Mouse (Mus musculus) layer of hippocampus, adult 9-11 months (tissue): ENCODE measurements around the gene S100a13.

Experiments used
- DNase-seq: peaks from one replicate; pipeline ENCODE4 v3.0.0; 2022

Gene S100a13

DNA sequence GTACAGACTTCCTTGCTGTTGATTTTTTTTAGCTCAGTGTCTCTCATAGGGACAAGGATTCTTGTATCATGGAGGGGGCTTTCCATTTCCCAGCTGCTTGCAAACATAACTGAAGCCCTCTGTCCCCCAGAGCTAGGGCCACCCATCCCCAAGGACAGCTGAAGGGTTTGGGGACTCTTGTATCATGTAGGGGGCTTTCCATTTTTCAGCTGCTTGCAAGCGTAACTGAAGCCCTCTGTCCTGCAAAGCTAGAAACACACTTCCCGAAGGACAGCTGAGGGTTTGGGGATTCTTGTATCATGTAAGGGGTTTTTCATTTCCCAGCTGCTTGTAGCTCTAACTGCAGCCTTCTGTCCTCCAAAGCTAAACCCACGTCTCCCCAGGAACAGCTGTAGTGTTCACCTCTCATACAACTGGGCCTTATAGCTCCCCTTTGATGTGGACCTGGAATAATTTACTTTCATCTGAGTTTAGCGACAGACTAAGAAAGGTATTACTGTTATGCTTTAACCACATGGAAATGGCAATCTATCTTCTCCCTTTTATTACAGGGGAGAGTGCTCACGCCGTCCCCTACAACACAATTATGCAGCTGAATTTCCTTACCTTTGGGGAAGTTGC, 45.9 kb downstream of the S100a13 start, which contains the start of gene S100a3:
Gene S100a3, plus strand, starts transcription at position 571 of the 621 bp plus-strand sequence.
- no peak for DNase-seq
